Mouse (Mus musculus) bone marrow macrophage, adult 2 months (primary cell): ENCODE measurements around the gene Cadm1.

ENCODE experiments used
- CTCF ChIP-seq: IDR thresholded peaks from 2 replicates; pipeline ENCODE4 v1.5.1; 2012; ENCODE audit warnings: low read depth, mild to moderate bottlenecking, low read length, moderate library complexity
- POLR2A ChIP-seq: IDR thresholded peaks from 2 replicates; pipeline ENCODE4 v1.6.1; 2012; ENCODE audit warnings: mild to moderate bottlenecking, low read depth, low read length, borderline replicate concordance

DNA sequence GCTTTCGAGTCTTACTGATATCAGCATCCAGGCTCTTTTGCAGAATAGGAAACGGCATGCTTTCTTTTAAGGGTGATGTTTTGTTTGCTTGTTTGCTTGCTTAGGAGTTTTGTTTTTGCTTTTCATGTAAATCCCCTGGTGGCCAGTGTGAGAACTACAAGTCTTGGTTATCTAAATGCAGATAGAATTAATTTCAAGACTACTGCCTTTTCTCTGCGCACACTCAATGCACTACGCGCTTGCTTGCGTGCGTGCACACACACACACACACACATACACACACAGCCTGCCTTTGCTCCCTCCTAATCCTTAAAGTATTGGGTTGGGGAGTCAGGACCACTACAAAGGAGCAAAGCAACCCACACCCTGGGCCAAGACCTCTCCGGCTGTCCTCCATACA is 326.3 kb downstream of the Cadm1 start:
- TF ChIP-seq POLR2A (no peak), CTCF (peak; percentile 45)
